Mouse (Mus musculus): ENCODE results near the gene Vstm4.

DNA sequence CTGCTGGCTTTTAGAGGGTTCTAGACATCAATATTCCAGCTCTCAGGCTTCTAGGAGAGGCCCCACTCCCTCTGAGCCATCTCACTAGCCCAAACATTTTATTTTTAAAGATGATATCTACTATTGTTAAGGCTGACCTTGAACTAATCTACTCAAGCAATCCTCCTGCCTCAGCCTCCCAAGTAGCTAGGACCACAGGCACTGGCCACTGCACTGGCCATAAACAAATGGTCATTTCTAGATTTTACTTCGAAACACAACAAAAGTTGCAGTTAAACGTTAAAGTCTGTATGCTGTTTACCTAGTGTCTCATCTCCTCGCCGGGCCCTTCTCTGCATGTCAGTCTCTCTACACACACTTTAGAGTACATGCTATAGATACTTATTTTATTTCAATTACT, 2.5 kb upstream of the Vstm4 start:
- TF ChIP-seq POLR2AphosphoS2 (IDR thresholded peaks at IDR 0.05; ENCODE audit: low read depth, low read length) (no peak), E2F4 (IDR thresholded peaks at IDR 0.05; ENCODE audit: insufficient replicate concordance, low read depth, low read length) (no peak), MAX (IDR thresholded peaks at IDR 0.05; ENCODE audit: low read length) (no peak), POLR2A (IDR thresholded peaks at IDR 0.05; ENCODE audit: low read depth, low read length) (no peak), TCF12 (IDR thresholded peaks at IDR 0.05; ENCODE audit: low read depth, low read length) (no peak), JUND (conservative IDR thresholded peaks at IDR 0.05; ENCODE audit: low read depth, low read length) (no peak), MXI1 (IDR thresholded peaks at IDR 0.05; ENCODE audit: low read depth, low read length) (no peak), CTCF (conservative IDR thresholded peaks at IDR 0.05 in 1 of 2, IDR thresholded peaks at IDR 0.05 in 1 of 2; ENCODE audit: low read depth in 2 of 2, low read length in 2 of 2) (no peak), ZMIZ1 (IDR thresholded peaks at IDR 0.05; ENCODE audit: low read depth, low read length) (no peak), MAFK (IDR thresholded peaks at IDR 0.05; ENCODE audit: insufficient replicate concordance, low read length) (no peak)

Measured in CH12.LX (cell line).